Mouse (Mus musculus) heart, embryonic 14.5 days (tissue): ENCODE results near the gene Pax6. TPM values are rescaled to one million over a fixed set of nuclear protein-coding genes. Genes with fewer than 3 reads are reported as not detected.

ENCODE experiments used
- ATAC-seq: fragments of 200-750 bp; cut with Nextera tagmentation; 2 replicates; pipeline ENCODE4 v1.8.0; 2017; ENCODE audit warnings: low read depth, moderate TSS enrichment; ENCODE audit not compliant: insufficient number of reproducible peaks, insufficient read depth, low FRiP score
- H3K27ac ChIP-seq, 2 experiments: fragments of 200-500 bp in 1 of 2; fragments of 300-500 bp in 1 of 2; sonication (generic) in 1 of 2; replicated peaks in 1 of 2; 2 replicates each; pipeline ENCODE4 v1.5.1; 2012 to 2014; ENCODE audit warnings: low read depth in 2 of 2, low read length in 2 of 2, control low read depth in 1 of 2, mild to moderate bottlenecking in 1 of 2, mixed read lengths in 1 of 2; ENCODE audit not compliant: control insufficient read depth in 1 of 2, insufficient read depth in 1 of 2
- H3K27me3 ChIP-seq: fragments of 300-500 bp; sonication (generic); 2 replicates; pipeline ENCODE4 v1.6.1; 2014; ENCODE audit warnings: mild to moderate bottlenecking, low read length, control low read depth; ENCODE audit not compliant: control insufficient read depth, insufficient read depth
- H3K36me3 ChIP-seq: fragments of 300-500 bp; sonication (generic); 2 replicates; pipeline ENCODE4 v1.6.1; 2014; ENCODE audit warnings: mild to moderate bottlenecking, control low read depth, low read length, mixed read lengths; ENCODE audit not compliant: control insufficient read depth, insufficient read depth
- H3K4me1 ChIP-seq, 2 experiments: fragments of 200-500 bp in 1 of 2; fragments of 300-500 bp in 1 of 2; sonication (generic) in 1 of 2; 2 replicates each; pipeline ENCODE4 v1.6.1; 2012 to 2014; ENCODE audit warnings: low read length in 2 of 2, control low read depth in 1 of 2, mixed read lengths in 1 of 2; ENCODE audit not compliant: control insufficient read depth in 2 of 2, insufficient read depth in 2 of 2
- H3K4me2 ChIP-seq: fragments of 300-500 bp; sonication (generic); 2 replicates; pipeline ENCODE4 v1.6.1; 2014; ENCODE audit warnings: mild to moderate bottlenecking, low read length
- H3K4me3 ChIP-seq, 2 experiments: fragments of 200-500 bp in 1 of 2; fragments of 300-500 bp in 1 of 2; sonication (generic) in 1 of 2; 2 replicates each; pipeline ENCODE4 v1.5.1; 2012 to 2014; ENCODE audit warnings: low read length in 2 of 2, mild to moderate bottlenecking in 2 of 2, control low read depth in 1 of 2, low read depth in 1 of 2, moderate library complexity in 1 of 2; ENCODE audit not compliant: control insufficient read depth in 1 of 2, insufficient read depth in 1 of 2
- H3K9ac ChIP-seq: fragments of 300-500 bp; sonication (generic); 2 replicates; pipeline ENCODE4 v1.6.1; 2014; ENCODE audit warnings: mild to moderate bottlenecking, low read length
- H3K9me3 ChIP-seq: fragments of 300-500 bp; sonication (generic); 2 replicates; pipeline ENCODE4 v1.6.1; 2016; ENCODE audit warnings: low read length, control low read depth; ENCODE audit not compliant: control insufficient read depth
- WGBS: fragments of 180-500 bp; shearing (Covaris S2); extraction: QIAGEN DNeasy Blood & Tissue Kit; methylation state at CpG from one replicate; pipeline ENCODE4 v1.1.7; 2014; 5-methylcytosine and 5-hydroxymethylcytosine counted together
- polyA plus RNA-seq: library from polyadenylated mRNA; unstranded; fragments of >200 nt; fragmentation: Nextera tagmentation; extraction: Ambion mirVana; gene quantifications from 2 replicates; pipeline ENCODE4 v1.2.1, GENCODE M21; 2014

Gene Pax6
- polyA plus RNA-seq, 1 experiment from 2014 or later, result 0.23 TPM

DNA sequence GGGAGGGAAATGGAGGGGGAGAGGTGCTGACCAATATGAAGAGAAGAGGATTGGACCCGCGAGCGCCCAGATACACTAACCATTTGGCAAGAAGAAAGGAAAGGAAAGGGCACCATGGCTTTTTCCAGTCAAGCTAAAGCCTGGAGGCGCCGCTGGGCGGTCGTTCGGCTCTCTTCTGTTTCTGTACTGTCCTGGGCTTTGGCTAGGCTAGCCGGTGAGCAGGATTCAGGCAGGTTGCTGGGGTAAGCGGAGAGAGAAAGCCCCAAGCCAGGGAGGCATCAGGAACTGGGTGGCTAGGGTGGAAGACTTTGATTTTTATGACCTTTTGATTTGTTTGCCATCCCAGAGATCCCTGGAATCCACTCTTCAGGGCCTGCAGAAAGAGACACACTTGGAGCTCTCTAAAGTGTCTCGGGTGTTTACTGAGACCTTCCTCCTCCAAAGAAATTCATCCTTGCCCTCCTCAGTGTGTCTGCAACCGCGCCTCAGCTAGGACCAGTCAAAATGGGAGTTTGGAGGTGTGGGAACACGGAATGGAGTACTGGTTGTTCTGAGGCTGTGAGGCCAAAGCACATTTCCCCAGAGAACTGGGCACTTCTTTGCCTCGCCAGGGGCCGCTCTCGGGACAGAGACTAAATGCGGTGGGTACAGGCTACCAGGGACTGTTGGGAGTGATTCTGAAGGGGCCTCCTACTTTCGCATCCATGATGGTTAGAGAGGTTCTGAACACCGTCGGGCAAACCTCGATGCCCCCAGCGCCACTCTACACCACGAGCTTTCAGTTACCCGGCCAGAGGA is 3.3 kb downstream of the Pax6 start:
- Histone ChIP-seq H3K9me3 (no peaks in the 10 kb centered on the region), H3K4me2 (0 out of 2 replicates have a peak overlapping the region, but pooled peaks have one; percentile 9), H3K4me3 (no peak overlapping the region), H3K9ac (no peak overlapping the region), H3K27me3 (peaks cover 95% of the 10 kb centered on the region), H3K27ac (no peak overlapping the region), H3K36me3 (no peaks in the 10 kb centered on the region), H3K4me1 (peaks cover 19 to 35% of the 10 kb centered on the region in 2 experiments; a peak in 3 of 4 replicates)
- 2% methylated on average over 25 of the region's 25 CpGs for WGBS
- no peak for ATAC-seq

GRCm38 (mm10) chr2:105672596-105672960 is 3.9 kb downstream of the Pax6 start:
- H3K27ac ChIP-seq, result no peak overlapping the region
- H3K4me2 ChIP-seq, result peak overlapping the region; percentile 9; the same call in 1 of the 2 replicates
- under 1% methylated on average over 15 of the region's 16 CpGs for WGBS
- H3K27me3 ChIP-seq, result peaks cover 94% of the 10 kb centered on the region
- no peak overlapping the region for H3K9ac ChIP-seq
- H3K9me3 ChIP-seq, result no peaks in the 10 kb centered on the region
- no peak overlapping the region for H3K4me3 ChIP-seq
- H3K4me1 ChIP-seq, result peaks cover 17 to 35% of the 10 kb centered on the region in 2 experiments; a peak in 3 of 4 replicates
- no peaks in the 10 kb centered on the region for H3K36me3 ChIP-seq
- ATAC-seq, result no peak

- Histone ChIP-seq H3K4me1 (peaks cover 17 to 35% of the 10 kb centered on the region in 2 experiments; a peak in 3 of 4 replicates), H3K27me3 (peaks cover 94% of the 10 kb centered on the region), H3K4me3 (no peak overlapping the region), H3K9ac (no peak overlapping the region), H3K4me2 (no peak overlapping the region), H3K36me3 (no peaks in the 10 kb centered on the region), H3K27ac (no peak overlapping the region), H3K9me3 (no peaks in the 10 kb centered on the region)
- ATAC-seq, result no peak
- WGBS, result 3% methylated on average over 6 of the region's 6 CpGs
Observed at GRCm38 (mm10) chr2:105673054-105673453, 4.4 kb downstream of the Pax6 start.

- H3K27me3 ChIP-seq, result peaks cover 94% of the 10 kb centered on the region
- peak overlapping the region; percentile 70 for H3K4me2 ChIP-seq
- H3K9ac ChIP-seq, result no peak overlapping the region
- H3K4me3 ChIP-seq, result peak overlapping the region; percentile 7 to 44; a peak in 3 of 4 replicates
- WGBS, result 2% methylated on average over 10 of the region's 10 CpGs
- H3K4me1 ChIP-seq, result peaks cover 17 to 33% of the 10 kb centered on the region in 2 experiments; a peak in 3 of 4 replicates
- no peaks in the 10 kb centered on the region for H3K9me3 ChIP-seq
- no peak for ATAC-seq
- no peak overlapping the region for H3K27ac ChIP-seq
- H3K36me3 ChIP-seq, result no peaks in the 10 kb centered on the region
Observed at GRCm38 (mm10) chr2:105673631-105674060, 4.9 kb downstream of the Pax6 start.

GRCm38 (mm10) chr2:105674061-105674874 is 5.6 kb downstream of the Pax6 start:
- peak overlapping the region; percentile 31 to 44 for H3K4me3 ChIP-seq
- H3K4me1 ChIP-seq, result peaks cover 17 to 30% of the 10 kb centered on the region in 2 experiments; a peak in 3 of 4 replicates
- H3K9me3 ChIP-seq, result no peaks in the 10 kb centered on the region
- H3K4me2 ChIP-seq, result peak overlapping the region; percentile 70
- 2% methylated on average over 36 of the region's 36 CpGs for WGBS
- no peak for ATAC-seq
- peaks cover 94% of the 10 kb centered on the region for H3K27me3 ChIP-seq
- no peaks in the 10 kb centered on the region for H3K36me3 ChIP-seq
- H3K27ac ChIP-seq, result no peak overlapping the region
- H3K9ac ChIP-seq, result no peak overlapping the region

- ATAC-seq, result peak; percentile 41; the same call in 1 of the 2 replicates
Observed at GRCm38 (mm10) chr2:105674875-105675729, 6.4 kb downstream of the Pax6 start.

GRCm38 (mm10) chr2:105675730-105676079 is 7.0 kb downstream of the Pax6 start:
- H3K27ac ChIP-seq, result no peak overlapping the region
- peaks cover 14 to 30% of the 10 kb centered on the region in 2 experiments; a peak in 3 of 4 replicates for H3K4me1 ChIP-seq
- no peaks in the 10 kb centered on the region for H3K9me3 ChIP-seq
- no peak for ATAC-seq
- peaks cover 99% of the 10 kb centered on the region for H3K27me3 ChIP-seq
- WGBS, result under 1% methylated on average over 11 of the region's 11 CpGs
- H3K4me2 ChIP-seq, result peak overlapping the region; percentile 70
- peak overlapping the region; percentile 31 to 44 for H3K4me3 ChIP-seq
- H3K36me3 ChIP-seq, result no peaks in the 10 kb centered on the region
- H3K9ac ChIP-seq, result peak overlapping the region; percentile 16; the same call in 1 of the 2 replicates

More at GRCm38 (mm10) chr2:105674875-105675729, 6.4 kb downstream of the Pax6 start:
- H3K4me1 ChIP-seq, result peaks cover 14 to 30% of the 10 kb centered on the region in 2 experiments; a peak in 3 of 4 replicates
- no peak overlapping the region for H3K27ac ChIP-seq
- H3K4me2 ChIP-seq, result peak overlapping the region; percentile 70
- peak overlapping the region; percentile 31 to 44 for H3K4me3 ChIP-seq
- peaks cover 99% of the 10 kb centered on the region for H3K27me3 ChIP-seq
- H3K9me3 ChIP-seq, result no peaks in the 10 kb centered on the region
- H3K9ac ChIP-seq, result no peak overlapping the region
- H3K36me3 ChIP-seq, result no peaks in the 10 kb centered on the region
- under 1% methylated on average over 49 of the region's 49 CpGs for WGBS
